Mouse (Mus musculus) embryonic facial prominence, embryonic 12.5 days (tissue): ENCODE measurements around the gene Olfr10. TPM values are rescaled to one million over a fixed set of nuclear protein-coding genes. Genes with fewer than 3 reads are reported as not detected.

Experiments used
- ATAC-seq: fragments of 200-750 bp; cut with Nextera tagmentation; 2 replicates; pipeline ENCODE4 v1.8.0; 2017; ENCODE audit not compliant: insufficient number of reproducible peaks, insufficient read depth, low FRiP score, low TSS enrichment
- H3K27ac ChIP-seq: fragments of 300-500 bp; sonication (generic); 2 replicates; pipeline ENCODE4 v1.5.1; 2016; ENCODE audit warnings: mild to moderate bottlenecking
- H3K27me3 ChIP-seq: fragments of 300-500 bp; sonication (generic); 2 replicates; pipeline ENCODE4 v1.6.1; 2016; ENCODE audit warnings: mild to moderate bottlenecking, moderate library complexity
- H3K36me3 ChIP-seq: fragments of 300-500 bp; sonication (generic); 2 replicates; pipeline ENCODE4 v1.6.1; 2016; ENCODE audit warnings: mild to moderate bottlenecking
- H3K4me1 ChIP-seq: fragments of 300-500 bp; sonication (generic); 2 replicates; pipeline ENCODE4 v1.6.1; 2016
- H3K4me2 ChIP-seq: fragments of 300-500 bp; sonication (generic); replicated peaks from 2 replicates; pipeline ENCODE4 v1.6.1; 2016; ENCODE audit warnings: mild to moderate bottlenecking, moderate library complexity
- H3K4me3 ChIP-seq: fragments of 300-500 bp; sonication (generic); 2 replicates; pipeline ENCODE4 v1.5.1; 2016; ENCODE audit warnings: mild to moderate bottlenecking
- H3K9ac ChIP-seq: fragments of 300-500 bp; sonication (generic); 2 replicates; pipeline ENCODE4 v1.6.1; 2016; ENCODE audit warnings: mild to moderate bottlenecking, moderate library complexity
- H3K9me3 ChIP-seq: fragments of 300-500 bp; sonication (generic); 2 replicates; pipeline ENCODE4 v1.6.1; 2016; ENCODE audit warnings: mild to moderate bottlenecking, moderate library complexity
- WGBS: fragments of 180-500 bp; shearing (Covaris S2); methylation state at CpG from one replicate; pipeline ENCODE4 v1.1.7; 2016; 5-methylcytosine and 5-hydroxymethylcytosine counted together
- polyA plus RNA-seq: library from polyadenylated mRNA; unstranded; fragments of >200 nt; fragmentation: Nextera tagmentation; extraction: Ambion mirVana; gene quantifications from 2 replicates; pipeline ENCODE4 v1.2.1, GENCODE M21; 2016

Olfr10 gene
- polyA plus RNA-seq, 1 experiment from 2014 or later, result not detected

DNA sequence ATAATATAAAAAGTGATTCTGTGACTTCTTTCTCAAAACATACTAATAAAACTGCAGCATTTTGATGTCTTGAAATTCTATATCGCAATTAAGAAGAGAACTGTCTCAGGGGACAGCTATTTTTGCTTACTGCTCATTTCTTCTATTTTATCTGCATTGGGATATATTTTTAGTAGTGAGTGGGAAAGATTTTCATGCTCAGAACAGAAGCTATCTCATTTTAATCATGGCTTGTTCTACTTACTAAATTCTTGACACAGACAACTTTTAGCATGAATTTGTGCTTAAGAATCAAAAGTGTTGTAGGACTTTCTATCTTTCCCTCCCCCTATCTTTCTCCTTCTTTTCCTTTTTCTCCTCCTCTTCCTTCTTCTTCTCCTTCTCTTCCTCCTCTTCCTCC lies 25.1 kb downstream of the Olfr10 start:
- no peak overlapping the region for H3K4me2 ChIP-seq
- no peaks in the 10 kb centered on the region for H3K4me1 ChIP-seq
- no peak overlapping the region for H3K4me3 ChIP-seq
- no peak for ATAC-seq
- no peak overlapping the region for H3K9ac ChIP-seq
- H3K27me3 ChIP-seq, result no peaks in the 10 kb centered on the region
- no peak overlapping the region for H3K27ac ChIP-seq
- no peaks in the 10 kb centered on the region for H3K36me3 ChIP-seq
- H3K9me3 ChIP-seq, result no peaks in the 10 kb centered on the region
- WGBS, result 76% methylated on average over 1 of the region's 1 CpGs

DNA sequence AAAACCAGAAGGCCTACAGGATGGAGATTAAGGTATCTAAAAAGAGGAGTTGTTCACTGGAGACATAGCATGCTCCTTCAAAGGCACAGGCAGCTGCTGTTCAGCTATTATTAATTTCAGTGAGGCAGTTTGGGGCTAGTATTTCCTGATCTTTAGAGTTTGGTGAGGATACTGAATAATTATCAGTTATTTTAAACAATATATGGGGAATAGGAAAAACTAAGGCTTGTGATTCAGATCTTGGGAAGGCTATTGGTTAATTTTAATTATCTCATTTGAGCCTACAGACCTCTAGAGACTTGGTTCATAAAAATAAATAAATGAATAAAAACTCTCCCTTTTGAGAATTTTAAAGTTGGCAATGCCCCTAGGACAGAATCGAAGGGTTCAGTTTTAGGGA lies 30.3 kb downstream of the Olfr10 start, which contains the start of gene Olfr1390:
Olfr1390 (plus strand) TSS at position 301 of the 400 bp plus-strand sequence.
- 84% methylated on average over 1 of the region's 1 CpGs for WGBS
- no peak within 1 kb of the TSS for H3K4me2 ChIP-seq
- no peak within 1 kb of the TSS for H3K9ac ChIP-seq
- H3K9me3 ChIP-seq, result no peaks in the 10 kb centered on the region
- H3K27ac ChIP-seq, result no peak within 1 kb of the TSS
- H3K36me3 ChIP-seq, result no peaks in the 10 kb centered on the region
- H3K4me1 ChIP-seq, result no peaks in the 10 kb centered on the region
- no peaks in the 10 kb centered on the region for H3K27me3 ChIP-seq
- no peak within 1 kb of the TSS for H3K4me3 ChIP-seq
- ATAC-seq, result no peak

DNA sequence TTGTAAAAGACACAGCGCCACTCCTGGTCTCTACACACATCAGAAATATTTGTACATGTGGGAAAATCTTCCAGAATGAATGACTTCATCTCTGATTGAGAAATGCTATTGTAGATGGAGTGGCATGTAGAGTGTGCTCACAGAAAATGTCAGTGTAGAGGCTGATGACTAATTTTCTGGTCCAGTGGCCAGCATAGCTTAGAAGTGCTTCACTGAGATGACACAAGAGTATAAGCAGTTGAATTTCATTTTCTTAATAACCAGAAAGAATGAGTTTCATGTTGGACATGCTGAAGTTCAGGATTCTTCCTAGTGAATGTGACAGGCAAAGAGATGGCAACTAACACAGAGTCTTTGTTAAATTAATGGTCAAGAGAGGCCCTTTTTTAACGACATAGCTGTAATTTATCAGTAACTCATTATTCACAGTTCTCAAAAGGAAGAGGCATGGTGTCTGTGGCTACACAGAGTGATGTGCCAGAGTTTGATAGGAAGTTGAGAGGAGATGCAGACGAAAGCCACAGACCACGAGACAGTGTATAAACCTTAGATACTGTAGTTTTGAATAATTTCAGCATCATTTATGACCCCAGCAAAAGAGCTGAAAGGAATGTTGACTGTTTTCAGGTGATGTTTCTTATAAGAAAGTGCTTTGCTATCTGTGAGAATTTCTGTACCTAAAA lies 32.8 kb downstream of the Olfr10 start:
- Histone ChIP-seq H3K4me1 (no peaks in the 10 kb centered on the region), H3K36me3 (no peaks in the 10 kb centered on the region), H3K9me3 (no peaks in the 10 kb centered on the region), H3K4me2 (no peak overlapping the region), H3K27ac (no peak overlapping the region), H3K4me3 (no peak overlapping the region), H3K9ac (no peak overlapping the region), H3K27me3 (no peaks in the 10 kb centered on the region)
- WGBS, result 67% methylated on average over 4 of the region's 4 CpGs
- ATAC-seq, result no peak

Other genes starting within 250 kb of the Olfr10 start
- 0.15 TPM in 1 of 2 replicates, not detected in the other for gene Tgtp2, start 240.5 kb upstream of the Olfr10 start, polyA plus RNA-seq
- 0.74 and 1.2 TPM in 2 replicates for gene Ifi47, start 228.2 kb upstream of the Olfr10 start, polyA plus RNA-seq
- gene Olfr1396, start 189.9 kb upstream of the Olfr10 start, polyA plus RNA-seq, result not detected in 2 replicates
- not detected in 2 replicates for gene Olfr1395, start 162.5 kb upstream of the Olfr10 start, polyA plus RNA-seq
- not detected in 2 replicates for gene Olfr1394, start 150.4 kb upstream of the Olfr10 start, polyA plus RNA-seq
- gene Btnl9, start 117.6 kb upstream of the Olfr10 start, polyA plus RNA-seq, result 0.35 and 0.99 TPM in 2 replicates
- 49.4 and 53.9 TPM in 2 replicates for gene Zfp62, start 101.4 kb upstream of the Olfr10 start, polyA plus RNA-seq
- 46.6 and 49.9 TPM in 2 replicates for gene Mgat1, start 60.5 kb upstream of the Olfr10 start, polyA plus RNA-seq
- gene Olfr1393, start 26.4 kb upstream of the Olfr10 start, polyA plus RNA-seq, result 0.08 TPM in 1 of 2 replicates, not detected in the other
- not detected in 2 replicates for gene Olfr1392, start 19.5 kb upstream of the Olfr10 start, polyA plus RNA-seq
- gene Olfr1391, start 18.0 kb downstream of the Olfr10 start, polyA plus RNA-seq, result not detected in 2 replicates
- gene Olfr1390, start 30.4 kb downstream of the Olfr10 start, polyA plus RNA-seq, result not detected in 2 replicates
- not detected in 2 replicates for gene Olfr1389, start 118.3 kb downstream of the Olfr10 start, polyA plus RNA-seq
- 0.14 and 0.19 TPM in 2 replicates for gene Olfr1388, start 131.9 kb downstream of the Olfr10 start, polyA plus RNA-seq
- gene Olfr1387, start 150.6 kb downstream of the Olfr10 start, polyA plus RNA-seq, result not detected in 2 replicates
- not detected in 2 replicates for gene Olfr1386, start 160.3 kb downstream of the Olfr10 start, polyA plus RNA-seq
- gene Olfr1385, start 184.3 kb downstream of the Olfr10 start, polyA plus RNA-seq, result not detected in 2 replicates
- gene Olfr1384, start 202.0 kb downstream of the Olfr10 start, polyA plus RNA-seq, result not detected in 2 replicates
- not detected in 2 replicates for gene Olfr1383, start 214.9 kb downstream of the Olfr10 start, polyA plus RNA-seq
- not detected in 2 replicates for gene Olfr1382, start 223.5 kb downstream of the Olfr10 start, polyA plus RNA-seq
- not detected in 2 replicates for gene Olfr1381, start 238.7 kb downstream of the Olfr10 start, polyA plus RNA-seq